Mouse (Mus musculus) kidney, adult 2 months (tissue): Measurements from ENCODE around the gene Slc25a45. TPM values are rescaled to one million over a fixed set of nuclear protein-coding genes. Genes with fewer than 3 reads are reported as not detected.
"Not testable (repeated sequence)": the region's sequence is repeated elsewhere in the genome, so short reads cannot be mapped to it uniquely, and the experiment has no call there.

Experiments used
- DNase-seq: peaks from one replicate; pipeline ENCODE4 v3.0.0; 2021
- H3K27ac ChIP-seq: fragments of 200-500 bp; 2 replicates; pipeline ENCODE4 v1.5.1; 2012; ENCODE audit warnings: low read depth, low read length, control low read depth, inconsistent platforms; ENCODE audit not compliant: insufficient read depth
- H3K27me3 ChIP-seq: fragments of 200-500 bp; replicated peaks from 2 replicates; pipeline ENCODE4 v1.6.1; 2012; ENCODE audit warnings: mild to moderate bottlenecking, moderate library complexity, low read length, inconsistent platforms; ENCODE audit not compliant: control insufficient read depth, insufficient read depth
- H3K36me3 ChIP-seq: fragments of 200-500 bp; 2 replicates; pipeline ENCODE4 v1.6.1; 2012; ENCODE audit warnings: mild to moderate bottlenecking, moderate library complexity, low read length, inconsistent platforms; ENCODE audit not compliant: control insufficient read depth, insufficient read depth
- H3K4me1 ChIP-seq: fragments of 200-500 bp; 2 replicates; pipeline ENCODE4 v1.6.1; 2011; ENCODE audit warnings: low read length; ENCODE audit not compliant: control insufficient read depth, insufficient read depth
- H3K4me3 ChIP-seq: fragments of 200-500 bp; 2 replicates; pipeline ENCODE4 v1.5.1; 2011; ENCODE audit warnings: mild to moderate bottlenecking, low read depth, low read length, control low read depth; ENCODE audit not compliant: insufficient read depth
- CTCF ChIP-seq: fragments of 200-500 bp; conservative IDR thresholded peaks from 2 replicates; pipeline ENCODE4 v1.5.1; 2011; ENCODE audit warnings: low read depth, mild to moderate bottlenecking, control low read depth, low read length, moderate library complexity, mixed read lengths; ENCODE audit not compliant: insufficient read depth, insufficient read length
- POLR2A ChIP-seq: fragments of 200-500 bp; IDR thresholded peaks from one replicate; pipeline ENCODE4 v1.6.1; 2011; ENCODE audit warnings: low read depth, low read length, control low read depth
- WGBS: fragments of 180-500 bp; shearing (Covaris S2); methylation state at CpG from one replicate; pipeline ENCODE4 v1.1.7; 2018; 5-methylcytosine and 5-hydroxymethylcytosine counted together
- polyA plus RNA-seq: library from polyadenylated mRNA; depleted of rRNA; stranded (reverse); fragments of >200 nt; gene quantifications from 2 replicates; pipeline ENCODE4 v1.2.3, GENCODE M21; 2012

Slc25a45 gene
- polyA plus RNA-seq, 1 experiment, result 52.7 TPM

DNA sequence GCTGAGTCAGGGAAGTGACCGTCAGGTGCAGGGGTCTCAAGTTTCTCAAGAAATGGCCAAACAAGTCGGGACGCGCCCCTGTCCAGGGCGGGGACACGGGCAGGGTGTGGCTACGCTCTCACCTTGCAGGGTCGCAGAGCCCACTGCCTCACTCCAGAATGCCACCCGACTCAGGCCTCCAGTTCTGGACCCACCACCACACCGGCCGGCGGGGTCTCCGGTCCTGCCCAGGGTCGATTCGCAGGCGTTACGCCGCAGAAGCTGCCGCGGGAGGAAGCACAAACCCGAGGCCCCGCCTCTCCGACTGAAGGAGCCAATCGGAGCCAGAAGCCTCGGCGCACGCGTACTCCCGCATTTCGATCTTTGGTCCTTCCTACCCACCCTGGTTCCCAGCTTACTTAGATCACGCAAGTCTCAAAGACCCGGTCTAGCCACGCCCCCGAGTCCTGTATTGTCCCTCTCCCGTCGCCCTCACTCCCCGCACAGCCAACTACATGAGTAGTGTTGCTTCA lies 2.6 kb upstream of the Slc25a45 start, which contains the start of gene Frmd8:
Frmd8 (minus strand) TSS at position 306 of the 512 bp plus-strand sequence.
- TF ChIP-seq CTCF (no peak), POLR2A (peak; percentile 55)
- H3K36me3 ChIP-seq, result no peaks in the 10 kb centered on the region

DNA sequence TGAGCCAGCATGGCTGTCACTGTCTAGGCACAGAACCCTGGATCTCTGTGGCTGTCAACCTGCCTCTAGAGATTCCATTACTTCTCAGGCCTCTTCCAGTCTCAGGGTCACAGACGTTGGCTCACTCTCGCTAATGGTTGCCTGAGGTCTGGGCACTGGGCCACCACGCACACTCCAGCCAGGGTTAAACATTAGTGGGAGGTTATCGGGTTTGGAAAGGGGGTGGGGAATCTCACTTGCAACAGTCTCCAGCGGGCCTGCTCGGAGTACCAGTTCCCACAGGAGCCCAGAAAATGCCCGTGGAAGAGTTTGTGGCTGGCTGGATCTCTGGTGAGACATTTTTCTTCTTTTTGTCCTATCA lies 734 bp downstream of the Slc25a45 start:
- no peaks in the 10 kb centered on the region for H3K36me3 ChIP-seq
- H3K4me3 ChIP-seq, result peak overlapping the region; percentile 39
- H3K4me1 ChIP-seq, result peaks cover 39% of the 10 kb centered on the region
- no peak for TF ChIP-seq CTCF
- TF ChIP-seq POLR2A, result no peak
- H3K27me3 ChIP-seq, result no peaks in the 10 kb centered on the region
- peak; percentile 97 for DNase-seq
- peak overlapping the region; percentile 88 for H3K27ac ChIP-seq
- 11% methylated on average over 7 of the region's 7 CpGs for WGBS

More for the DNA sequence above, 2.6 kb upstream of the Slc25a45 start, which contains the start of gene Frmd8:
- WGBS, result under 1% methylated on average over 37 of the region's 37 CpGs
- Histone ChIP-seq H3K4me1 (peaks cover 29% of the 10 kb centered on the region), H3K27ac (peak within 1 kb of the TSS; percentile 65), H3K4me3 (peak within 1 kb of the TSS; percentile 92), H3K27me3 (no peaks in the 10 kb centered on the region)
- DNase-seq, result peak; percentile 97

DNA sequence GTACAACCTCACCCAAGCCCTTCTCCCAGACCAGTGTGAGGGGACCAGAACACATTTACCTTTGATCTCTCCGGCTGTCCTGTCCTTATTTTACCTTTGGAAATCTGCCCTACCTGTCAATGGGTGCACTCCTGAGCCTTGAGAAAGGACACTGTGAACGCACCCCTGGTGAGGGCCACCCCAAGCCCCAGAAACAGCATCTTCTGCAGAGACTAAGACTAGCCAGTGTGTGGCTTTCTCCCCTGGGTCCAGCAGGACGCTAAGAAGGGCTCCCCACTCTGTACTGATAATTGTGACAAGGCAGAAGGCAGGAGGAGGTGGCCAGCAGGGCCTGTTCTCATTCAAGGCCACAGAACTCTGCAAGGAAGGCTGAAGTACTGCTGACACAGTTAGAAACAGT lies 1.3 kb downstream of the Slc25a45 start:
- Histone ChIP-seq H3K27ac (peak overlapping the region; percentile 58), H3K36me3 (no peaks in the 10 kb centered on the region), H3K4me1 (peaks cover 37% of the 10 kb centered on the region), H3K4me3 (peak overlapping the region; percentile 39), H3K27me3 (no peaks in the 10 kb centered on the region)
- no peak for TF ChIP-seq CTCF
- TF ChIP-seq POLR2A, result no peak
- WGBS, result 35% methylated on average over 3 of the region's 3 CpGs
- DNase-seq, result peak; percentile 59

DNA sequence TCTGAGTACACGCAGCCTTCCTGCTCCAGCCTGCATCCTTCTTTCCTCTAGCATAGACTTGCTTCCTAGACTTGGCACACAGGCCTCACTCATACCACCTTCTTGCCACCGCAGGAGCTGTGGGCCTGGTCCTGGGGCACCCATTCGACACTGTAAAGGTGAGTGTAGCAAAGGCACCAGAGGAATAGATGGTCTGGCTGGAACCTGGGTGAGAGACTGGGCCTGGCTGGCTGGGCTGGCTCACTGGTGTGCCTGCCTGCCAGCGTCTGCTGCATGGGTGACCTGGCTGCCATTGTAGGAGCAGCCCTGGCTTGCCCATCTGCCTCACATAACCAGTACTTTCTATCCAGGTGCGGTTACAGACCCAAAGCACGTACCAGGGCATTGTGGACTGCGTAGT lies 2.1 kb downstream of the Slc25a45 start:
- DNase-seq, result no peak
- Histone ChIP-seq H3K27me3 (no peaks in the 10 kb centered on the region), H3K4me3 (peak overlapping the region; percentile 13; the same call in 1 of the 2 replicates), H3K27ac (peak overlapping the region; percentile 48), H3K36me3 (no peaks in the 10 kb centered on the region), H3K4me1 (peaks cover 35% of the 10 kb centered on the region)
- TF ChIP-seq CTCF, result no peak
- no peak for TF ChIP-seq POLR2A
- WGBS, result 79% methylated on average over 7 of the region's 7 CpGs

DNA sequence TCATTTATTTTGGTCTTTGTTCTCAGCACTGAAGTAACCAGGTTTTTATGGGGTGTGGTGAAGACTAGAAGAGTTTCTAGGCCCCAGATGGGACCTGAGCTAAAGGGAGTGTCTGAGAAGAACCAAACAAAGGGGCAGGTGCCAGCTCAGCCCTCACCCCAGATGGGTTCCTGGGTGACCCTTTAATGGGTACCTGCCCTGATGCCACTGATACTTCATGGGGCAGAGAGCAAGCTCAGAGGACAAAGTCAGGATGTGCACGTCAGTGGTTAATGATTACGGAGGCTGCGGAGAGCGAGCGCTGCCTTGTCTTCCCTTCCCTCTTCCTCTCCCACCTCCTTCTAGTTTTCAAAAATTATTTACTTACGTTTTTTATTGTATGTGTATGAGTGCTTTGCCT lies 3.5 kb downstream of the Slc25a45 start:
- peak; percentile 82 for DNase-seq
- no peaks in the 10 kb centered on the region for H3K36me3 ChIP-seq
- H3K4me1 ChIP-seq, result peaks cover 30% of the 10 kb centered on the region
- H3K4me3 ChIP-seq, result no peak overlapping the region
- 46% methylated on average over 6 of the region's 6 CpGs for WGBS
- TF ChIP-seq POLR2A, result no peak
- TF ChIP-seq CTCF, result no peak
- H3K27me3 ChIP-seq, result no peaks in the 10 kb centered on the region
- H3K27ac ChIP-seq, result no peak overlapping the region

DNA sequence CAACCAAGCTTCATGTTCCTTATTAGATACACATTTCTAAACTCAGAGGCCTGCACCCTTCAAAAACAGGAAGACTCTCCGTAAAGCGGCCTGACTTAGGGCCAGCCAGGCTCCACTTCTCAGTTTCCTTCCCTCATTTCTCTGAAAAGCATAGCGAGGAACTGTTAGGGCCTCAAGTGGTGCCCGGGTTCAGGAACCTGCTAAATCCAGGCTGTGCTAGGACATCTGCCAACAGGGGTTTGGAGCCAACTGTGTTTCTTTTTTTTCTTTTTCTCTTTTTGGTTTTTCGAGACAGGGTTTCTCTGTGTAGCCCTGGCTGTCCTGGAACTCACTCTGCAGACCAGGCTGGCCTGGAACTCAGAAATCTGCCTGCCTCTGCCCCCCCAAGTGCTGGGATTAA lies 4.5 kb downstream of the Slc25a45 start:
- H3K27me3 ChIP-seq, H3K36me3 ChIP-seq, H3K27ac ChIP-seq, H3K4me3 ChIP-seq: not testable (repeated sequence)
- 38% methylated on average over 5 of the region's 5 CpGs for whole genome bisulfite sequencing
- peak; percentile 53 for DNase-seq
- peaks cover 28% of the 10 kb centered on the region for H3K4me1 ChIP-seq

DNA sequence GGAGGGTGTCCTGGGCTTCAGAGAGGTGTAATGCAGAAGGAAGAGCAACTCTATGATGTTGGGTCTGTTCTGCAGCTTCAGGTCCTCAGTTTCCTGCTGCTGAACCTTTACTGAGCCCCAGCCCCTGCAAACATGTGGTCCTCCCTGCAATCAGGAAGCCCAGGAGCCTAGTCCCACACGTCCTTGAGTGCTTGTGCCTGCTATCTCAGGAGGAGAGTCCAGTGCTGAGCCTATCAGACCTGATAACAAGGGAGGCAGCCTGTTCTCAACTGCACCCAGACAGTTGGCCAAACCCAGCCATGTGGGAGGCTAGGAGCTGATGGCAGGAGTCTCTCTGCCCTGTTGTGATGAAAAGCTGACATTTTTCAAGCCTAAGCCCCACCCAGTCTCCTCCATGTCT lies 6.3 kb downstream of the Slc25a45 start:
- DNase-seq, result no peak
- Histone ChIP-seq H3K27me3 (no peaks in the 10 kb centered on the region), H3K27ac (no peak overlapping the region), H3K36me3 (no peaks in the 10 kb centered on the region), H3K4me3 (no peak overlapping the region), H3K4me1 (peaks cover 20% of the 10 kb centered on the region)
- TF ChIP-seq POLR2A, result no peak
- no peak for TF ChIP-seq CTCF
- 90% methylated on average over 1 of the region's 1 CpGs for whole genome bisulfite sequencing

DNA sequence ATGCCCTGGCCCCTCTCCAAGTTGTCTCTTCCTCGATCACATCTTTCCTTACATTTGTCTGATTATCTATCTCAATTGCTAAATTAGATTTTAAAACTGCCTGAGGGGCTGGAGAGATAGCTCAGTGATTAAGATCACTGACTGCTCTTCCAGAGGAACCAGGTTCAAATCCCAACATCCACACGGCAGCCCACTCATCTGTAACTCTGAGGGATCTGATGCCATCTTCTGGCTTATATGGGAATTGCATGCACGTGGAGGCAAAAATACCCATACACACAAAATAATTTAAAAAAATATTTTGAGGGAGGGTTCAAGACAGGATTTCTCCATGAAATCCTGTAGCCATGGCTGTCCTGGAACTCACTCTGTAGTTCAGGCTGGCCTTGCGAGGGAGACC lies 8.2 kb downstream of the Slc25a45 start:
- Histone ChIP-seq H3K4me1 (peaks cover 3% of the 10 kb centered on the region), H3K36me3 (no peaks in the 10 kb centered on the region), H3K4me3 (no peak overlapping the region), H3K27me3 (no peaks in the 10 kb centered on the region), H3K27ac (no peak overlapping the region)
- WGBS, result 62% methylated on average over 4 of the region's 4 CpGs
- DNase-seq, result peak; percentile 38
- TF ChIP-seq POLR2A (no peak), CTCF (peak; percentile 46)
